Mouse (Mus musculus): ENCODE data around the gene 1700013G24Rik.
"Not testable (repeated sequence)": the region's sequence is repeated elsewhere in the genome, so short reads cannot be mapped to it uniquely, and the experiment has no call there.

The 1700013G24Rik gene

DNA sequence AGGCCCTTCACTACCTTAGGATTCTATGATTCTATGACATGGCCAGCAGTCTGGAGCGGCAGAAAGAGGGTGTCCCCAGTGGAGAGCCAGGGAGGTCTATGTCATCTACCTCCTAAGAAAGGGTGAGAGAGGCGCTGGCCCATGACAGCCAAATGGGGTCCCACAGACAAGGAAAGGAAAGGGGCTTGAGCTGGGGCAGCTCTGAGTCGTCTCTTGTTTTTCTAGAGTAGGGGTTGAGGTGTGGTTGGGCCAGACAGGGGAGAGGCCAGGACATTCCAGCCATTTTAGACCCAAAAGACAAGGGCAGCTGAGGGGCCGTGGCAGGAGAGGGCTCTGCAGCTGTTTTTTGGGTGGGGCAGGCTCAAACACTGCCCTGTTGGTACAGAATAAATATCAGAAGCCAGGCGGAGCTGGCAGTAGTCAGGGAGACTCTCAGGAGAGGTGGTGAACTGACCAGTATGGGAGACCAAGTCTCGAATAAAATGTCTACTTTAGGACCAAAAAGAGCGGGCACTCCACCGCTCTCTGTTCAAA lies at the start of gene 1700013G24Rik:
1700013G24Rik (plus strand) TSS at position 51 of the 534 bp plus-strand sequence.
- no peak for DNase-seq (ENCODE audit: low read depth, low spot score)

DNA sequence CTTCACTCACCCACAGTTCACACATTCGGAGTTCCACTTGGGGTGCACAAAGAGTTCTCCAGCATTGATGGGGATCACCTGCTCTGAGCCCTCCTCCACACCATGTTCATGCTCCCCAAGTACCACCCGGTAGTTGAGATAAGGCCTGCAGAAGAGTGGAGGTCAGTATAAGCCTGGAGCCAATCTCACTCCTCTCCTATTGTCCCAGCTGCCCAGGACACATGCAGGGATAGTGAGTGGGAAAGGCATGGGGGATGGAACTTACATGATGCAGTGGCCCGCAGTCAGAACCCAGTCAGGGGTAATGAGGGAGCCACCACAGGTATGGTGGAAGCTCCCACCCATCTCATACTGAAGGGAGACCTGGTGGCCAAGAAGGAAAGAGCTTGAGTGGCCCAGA lies 47.5 kb upstream of the 1700013G24Rik start:
- DNase-seq (ENCODE audit: low read depth, low spot score): no peak

- DNase-seq (ENCODE audit: low read depth, low spot score): no peak
Observed at GRCm38 (mm10) chr4:137409691-137410090, 43.4 kb upstream of the 1700013G24Rik start, which contains the start of gene Cela3a. Gene Cela3a (minus strand): TSS chr4:137409791.

DNA sequence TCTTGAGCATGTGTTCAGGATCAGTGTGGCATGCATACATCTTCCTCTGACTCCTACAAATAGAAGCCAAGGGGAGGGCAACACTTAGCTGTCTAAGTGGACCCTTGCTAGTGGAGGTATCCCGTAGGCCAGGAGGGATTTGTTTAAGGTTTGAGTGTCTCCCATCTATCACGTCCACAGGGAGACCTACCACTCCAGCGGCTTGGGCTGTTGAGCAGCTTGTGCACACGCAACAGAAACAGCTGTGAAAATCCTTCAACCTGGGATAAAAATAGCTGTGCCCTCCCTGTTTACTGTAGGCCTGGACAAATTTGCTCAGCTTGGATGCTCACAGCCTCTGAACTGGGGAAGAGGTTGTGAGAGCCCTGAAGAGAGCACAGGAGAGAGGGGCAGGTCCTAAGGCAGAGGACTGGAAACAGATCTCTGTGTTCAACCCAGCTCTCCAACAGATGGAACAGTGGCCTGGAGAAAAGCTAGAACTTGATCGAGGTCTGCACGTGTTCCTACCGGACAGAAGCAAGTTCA lies 40.8 kb upstream of the 1700013G24Rik start:
- DNase-seq (ENCODE audit: low read depth, low spot score): not testable (repeated sequence)

DNA sequence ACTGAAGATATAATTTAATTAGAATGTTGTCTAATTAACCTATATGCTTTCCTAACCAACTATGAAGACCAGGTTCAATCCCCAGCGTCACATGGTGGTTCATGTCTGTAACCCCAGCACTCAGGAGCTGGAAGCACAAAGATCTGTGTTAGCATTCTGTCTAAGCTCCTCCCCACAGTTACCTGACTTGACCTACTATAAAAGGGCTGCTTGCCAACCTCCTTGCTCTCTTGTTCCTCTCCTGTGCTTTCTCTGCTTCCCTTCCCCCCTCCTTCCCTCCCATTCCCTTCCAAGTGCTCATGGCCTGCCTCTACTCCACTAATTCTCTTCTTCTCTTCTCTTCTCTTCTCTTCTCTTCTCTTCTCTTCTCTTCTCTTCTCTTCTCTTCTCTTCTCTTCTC lies 38.1 kb upstream of the 1700013G24Rik start:
- no peak for DNase-seq (ENCODE audit: low read depth, low spot score)

GRCm38 (mm10) chr4:137417712-137418564 lies 35.1 kb upstream of the 1700013G24Rik start:
- peak; percentile 39 for DNase-seq (ENCODE audit: low read depth, low spot score)

- DNase-seq (ENCODE audit: low read depth, low spot score): no peak
Observed at GRCm38 (mm10) chr4:137430502-137430901, 22.6 kb upstream of the 1700013G24Rik start, which contains the start of gene Cela3b. Gene Cela3b (minus strand): TSS chr4:137430540.

DNA sequence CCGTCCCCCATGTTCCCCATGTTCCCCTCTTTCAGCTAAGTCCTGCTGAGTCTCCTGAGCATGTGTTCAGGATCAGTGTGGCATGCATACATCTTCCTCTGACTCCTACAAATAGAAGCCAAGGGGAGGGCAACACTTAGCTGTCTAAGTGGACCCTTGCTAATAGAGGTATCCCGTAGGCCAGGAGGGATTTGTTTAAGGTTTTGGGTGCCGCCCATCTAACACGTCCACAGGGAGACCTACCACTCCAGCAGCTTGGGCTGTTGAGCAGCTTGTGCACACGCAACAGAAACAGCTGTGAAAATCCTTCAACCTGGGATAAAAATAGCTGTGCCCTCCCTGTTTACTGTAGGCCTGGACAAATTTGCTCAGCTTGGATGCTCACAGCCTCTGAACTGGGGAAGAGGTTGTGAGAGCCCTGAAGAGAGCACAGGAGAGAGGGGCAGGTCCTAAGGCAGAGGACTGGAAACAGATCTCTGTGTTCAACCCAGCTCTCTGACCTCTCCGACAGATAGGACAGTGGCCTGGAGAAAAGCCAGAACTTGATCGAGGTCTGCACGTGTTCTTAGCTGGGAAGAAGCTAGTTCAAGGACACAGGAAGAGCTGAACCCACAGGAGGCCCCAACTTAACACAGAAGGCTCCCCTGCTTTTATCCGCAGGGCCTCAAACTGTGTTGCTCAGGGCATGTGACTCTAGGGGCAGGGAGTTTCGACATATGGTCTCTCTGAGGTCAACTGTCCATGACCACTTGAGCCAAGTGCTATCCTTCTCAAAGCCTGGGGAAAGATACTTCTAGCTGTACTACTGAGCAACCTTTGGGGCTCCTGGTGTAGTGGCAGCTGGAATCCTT lies 20.2 kb upstream of the 1700013G24Rik start:
- DNase-seq (ENCODE audit: low read depth, low spot score): not testable (repeated sequence)

GRCm38 (mm10) chr4:137436979-137437669 lies 16.0 kb upstream of the 1700013G24Rik start:
- DNase-seq (ENCODE audit: low read depth, low spot score): no peak

GRCm38 (mm10) chr4:137438842-137439241 lies 14.2 kb upstream of the 1700013G24Rik start:
- peak; percentile 54 for DNase-seq (ENCODE audit: low read depth, low spot score)

DNA sequence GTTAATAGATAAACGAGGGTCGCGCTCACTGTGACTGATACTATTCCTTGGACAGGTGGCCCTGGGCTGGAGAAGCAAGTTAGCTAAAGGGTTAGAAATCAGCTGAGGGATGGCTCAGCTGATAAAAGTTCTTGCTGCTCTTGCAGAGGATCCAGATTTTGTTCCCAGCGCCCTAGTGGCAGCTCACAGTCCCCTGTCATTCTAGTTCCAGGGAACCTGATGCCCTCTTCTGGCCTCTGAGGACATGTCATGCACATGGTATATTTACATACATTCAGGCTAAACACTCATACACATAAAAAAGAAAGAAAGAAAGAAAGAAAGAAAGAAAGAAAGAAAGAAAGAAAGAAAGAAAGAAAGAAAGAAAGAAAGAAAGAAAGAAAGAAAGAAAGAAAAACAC lies 11.8 kb upstream of the 1700013G24Rik start:
- DNase-seq (ENCODE audit: low read depth, low spot score): peak; percentile 59

DNA sequence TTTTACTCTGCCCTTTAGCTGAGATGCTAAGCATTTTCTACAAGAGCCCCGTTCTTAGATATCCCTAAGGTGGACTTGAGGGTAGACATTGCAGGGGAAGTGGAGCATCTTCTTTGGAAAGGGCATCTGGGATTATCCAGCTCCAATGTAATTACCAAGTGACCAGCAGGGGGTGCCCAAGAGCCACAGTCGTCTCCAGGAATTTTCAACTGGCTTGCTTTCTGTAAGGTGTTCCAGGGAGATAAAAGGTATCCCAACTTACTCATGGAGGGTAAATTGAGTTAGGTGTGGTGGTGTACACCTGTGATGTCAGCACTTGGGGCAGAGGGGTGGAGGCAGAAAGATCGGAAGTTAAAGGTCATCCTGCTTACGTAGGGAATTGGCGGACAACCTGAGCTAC lies 9.5 kb upstream of the 1700013G24Rik start:
- DNase-seq (ENCODE audit: low read depth, low spot score): peak; percentile 71

DNA sequence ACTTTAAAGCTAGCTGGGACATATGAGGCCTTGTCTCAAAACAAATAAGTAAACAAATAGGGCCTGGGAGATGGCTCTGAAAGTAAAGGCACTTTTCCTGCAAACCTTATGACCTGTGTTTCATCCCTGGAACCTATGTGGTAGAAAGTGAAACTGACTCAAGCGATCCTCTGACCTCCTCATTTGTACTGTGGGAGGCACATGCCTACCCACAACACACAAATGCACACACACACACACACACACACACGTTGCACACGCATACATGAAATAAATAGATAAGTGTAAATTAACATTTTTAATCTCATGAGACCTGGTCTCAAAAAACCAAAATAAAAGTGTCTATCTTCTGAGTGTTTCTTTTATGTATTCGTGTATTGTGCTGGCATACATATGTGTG lies 7.2 kb upstream of the 1700013G24Rik start:
- no peak for DNase-seq (ENCODE audit: low read depth, low spot score)

- DNase-seq (ENCODE audit: low read depth, low spot score): no peak
Observed at GRCm38 (mm10) chr4:137447363-137448196, 5.5 kb upstream of the 1700013G24Rik start.

DNA sequence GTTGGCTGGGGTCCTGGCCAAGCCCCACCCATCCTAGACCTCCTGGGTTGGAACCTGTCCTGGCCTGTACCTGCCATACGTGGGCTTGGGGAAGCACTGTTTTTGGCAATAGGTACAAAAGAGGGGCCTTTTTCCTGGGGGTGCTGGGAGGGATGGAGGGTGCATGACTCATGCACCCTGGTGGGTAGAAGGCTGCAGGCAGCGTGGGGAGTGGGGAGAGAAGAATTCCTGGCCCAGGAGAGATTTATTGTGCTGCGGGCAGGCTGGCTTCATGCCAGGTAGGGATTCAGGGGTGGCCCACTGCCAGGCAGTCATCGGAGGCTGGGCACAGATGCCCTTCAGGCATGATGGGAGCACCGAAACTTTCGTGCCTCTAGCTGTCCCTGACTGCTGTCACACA lies 4.9 kb upstream of the 1700013G24Rik start:
- no peak for DNase-seq (ENCODE audit: low read depth, low spot score)

- no peak for DNase-seq (ENCODE audit: low read depth, low spot score)
Observed at GRCm38 (mm10) chr4:137448641-137449040, 4.4 kb upstream of the 1700013G24Rik start.

- peak; percentile 60 for DNase-seq (ENCODE audit: low read depth, low spot score)
Observed at GRCm38 (mm10) chr4:137449132-137449531, 4.0 kb upstream of the 1700013G24Rik start.

DNA sequence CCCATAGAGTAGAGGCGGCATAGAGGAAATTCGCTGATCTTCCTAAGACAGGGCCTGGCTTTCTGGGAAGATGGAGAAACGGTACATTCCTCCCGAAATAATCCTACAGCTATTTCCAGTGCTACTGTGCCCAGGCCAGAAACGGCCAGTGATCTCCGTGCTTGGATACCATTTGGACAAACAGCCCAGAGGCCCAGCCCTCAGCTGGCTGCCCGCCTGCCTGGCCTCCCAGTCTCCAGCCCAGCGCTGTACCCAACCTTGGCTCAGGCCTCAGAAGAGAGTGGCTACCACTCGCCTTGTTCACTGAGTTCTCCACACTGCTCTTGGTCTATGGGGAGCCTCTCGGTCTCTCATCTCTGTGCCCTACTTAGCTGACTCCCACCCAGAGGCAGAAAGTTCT lies 3.4 kb upstream of the 1700013G24Rik start:
- no peak for DNase-seq (ENCODE audit: low read depth, low spot score)

DNA sequence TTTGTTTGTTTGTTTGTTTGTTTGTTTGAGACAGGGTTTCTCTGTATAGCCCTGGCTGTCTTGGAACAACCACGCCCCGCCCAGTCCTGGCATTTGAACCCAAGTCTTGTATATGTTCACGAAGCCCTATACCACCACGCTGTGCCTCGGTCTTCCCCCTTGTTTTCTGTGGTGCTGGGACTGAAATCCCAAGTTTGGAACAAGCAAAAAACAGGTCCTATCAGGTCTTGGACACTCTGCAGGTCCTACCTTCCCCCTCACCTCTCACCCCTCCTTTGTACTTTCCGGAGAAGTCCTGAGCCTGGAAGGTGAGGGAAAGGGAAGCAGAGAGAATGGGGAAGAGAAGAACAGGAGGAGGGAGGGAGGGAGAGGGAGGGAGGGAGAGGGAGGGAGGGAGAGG lies 894 bp upstream of the 1700013G24Rik start:
- DNase-seq (ENCODE audit: low read depth, low spot score): no peak

- DNase-seq (ENCODE audit: low read depth, low spot score): no peak
Observed at GRCm38 (mm10) chr4:137454582-137454981, 1.5 kb downstream of the 1700013G24Rik start.
